Mouse (Mus musculus) limb, embryonic 14.5 days (tissue): Measurements from ENCODE around the gene Wdr54. TPM values are rescaled to one million over a fixed set of nuclear protein-coding genes. Genes with fewer than 3 reads are reported as not detected.
A peak's percentile ranks its signal among the peaks of the same experiment; 100 is the strongest.

Source experiments
- ATAC-seq: fragments of 200-750 bp; cut with Nextera tagmentation; 2 replicates; pipeline ENCODE4 v1.8.0; 2017; ENCODE audit warnings: low read depth, moderate number of reproducible peaks, moderate TSS enrichment; ENCODE audit not compliant: low FRiP score
- DNase-seq: peaks from one replicate; pipeline ENCODE4 v3.0.0-alpha.2; 2015; ENCODE audit warnings: low spot score
- H3K27ac ChIP-seq: fragments of 300-500 bp; sonication (generic); replicated peaks from 2 replicates; pipeline ENCODE4 v1.5.1; 2014; ENCODE audit warnings: low read depth, mild to moderate bottlenecking, low read length, moderate library complexity, mixed read lengths
- H3K27me3 ChIP-seq: fragments of 300-500 bp; sonication (generic); 2 replicates; pipeline ENCODE4 v1.6.1; 2014; ENCODE audit warnings: low read length, mixed read lengths; ENCODE audit not compliant: control insufficient read depth, insufficient read depth
- H3K36me3 ChIP-seq: fragments of 300-500 bp; sonication (generic); 2 replicates; pipeline ENCODE4 v1.6.1; 2014; ENCODE audit warnings: mild to moderate bottlenecking, low read length, moderate library complexity, mixed read lengths; ENCODE audit not compliant: control insufficient read depth, insufficient read depth
- H3K4me1 ChIP-seq: fragments of 300-500 bp; sonication (generic); 2 replicates; pipeline ENCODE4 v1.6.1; 2014; ENCODE audit warnings: antibody characterized with exemption, low read length, mixed read lengths; ENCODE audit not compliant: control insufficient read depth, insufficient read depth
- H3K4me2 ChIP-seq: fragments of 300-500 bp; sonication (generic); replicated peaks from 2 replicates; pipeline ENCODE4 v1.6.1; 2014; ENCODE audit warnings: low read depth, mild to moderate bottlenecking, low read length, moderate library complexity; ENCODE audit not compliant: severe bottlenecking
- H3K4me3 ChIP-seq: fragments of 300-500 bp; sonication (generic); replicated peaks from 2 replicates; pipeline ENCODE4 v1.5.1; 2014; ENCODE audit warnings: low read length
- H3K9ac ChIP-seq: fragments of 300-500 bp; sonication (generic); 2 replicates; pipeline ENCODE4 v1.6.1; 2014; ENCODE audit warnings: mild to moderate bottlenecking, low read depth, low read length, moderate library complexity; ENCODE audit not compliant: severe bottlenecking
- H3K9me3 ChIP-seq: fragments of 300-500 bp; sonication (generic); 2 replicates; pipeline ENCODE4 v1.6.1; 2016; ENCODE audit warnings: low read length; ENCODE audit not compliant: control insufficient read depth
- POLR2A ChIP-seq: fragments of 200-500 bp; IDR thresholded peaks from 2 replicates; pipeline ENCODE4 v1.8.0; 2012; ENCODE audit warnings: inconsistent platforms, mild to moderate bottlenecking, moderate library complexity, borderline replicate concordance; ENCODE audit not compliant: insufficient read depth, insufficient read length; ENCODE audit errors: extremely low read depth
- WGBS: fragments of 180-500 bp; shearing (Covaris S2); extraction: QIAGEN DNeasy Blood & Tissue Kit; methylation state at CpG from one replicate; pipeline ENCODE4 v1.1.7; 2014; 5-methylcytosine and 5-hydroxymethylcytosine counted together
- polyA plus RNA-seq, 2 experiments: library from polyadenylated mRNA; depleted of rRNA in 1 of 2; stranded (reverse) in 1 of 2; unstranded in 1 of 2; fragments of >200 nt; fragmentation: Nextera tagmentation in 1 of 2; extraction: Ambion mirVana in 1 of 2; gene quantifications; 2 replicates each; pipeline versions ENCODE4 v1.2.1 to v1.2.3; 2012 to 2014

The Wdr54 gene
- polyA plus RNA-seq, 2 experiments, result 5.5 to 13.1 TPM

- WGBS, result under 1% methylated on average over 36 of the region's 38 CpGs
- H3K9ac ChIP-seq, result peak within 1 kb of the TSS; percentile 89
- peak; percentile 94 for ATAC-seq
These were observed 35.0 kb downstream of the Wdr54 start, which contains the start of gene Wbp1 for GRCm38 (mm10) chr6:83120930-83121862. Wbp1 (minus strand) TSS chr6:83121559.

GRCm38 (mm10) chr6:83119734-83120051 is 36.5 kb downstream of the Wdr54 start:
- Histone ChIP-seq H3K9ac (peak overlapping the region; percentile 28; the same call in 1 of the 2 replicates), H3K4me2 (peak overlapping the region; percentile 96), H3K4me1 (peaks cover 36% of the 10 kb centered on the region), H3K36me3 (peaks cover 38% of the 10 kb centered on the region), H3K27ac (no peak overlapping the region), H3K27me3 (no peaks in the 10 kb centered on the region), H3K9me3 (no peaks in the 10 kb centered on the region), H3K4me3 (no peak overlapping the region; the same call in 1 of the 2 replicates)
- no peak for DNase-seq
- ATAC-seq, result no peak
- TF ChIP-seq POLR2A, result no peak
- WGBS, result 84% methylated on average over 7 of the region's 7 CpGs

More at GRCm38 (mm10) chr6:83120930-83121862, 35.0 kb downstream of the Wdr54 start, which contains the start of gene Wbp1:
- Histone ChIP-seq H3K36me3 (peaks cover 38% of the 10 kb centered on the region), H3K27ac (peak within 1 kb of the TSS; percentile 99), H3K9me3 (no peaks in the 10 kb centered on the region), H3K4me1 (peaks cover 38% of the 10 kb centered on the region), H3K4me2 (peak within 1 kb of the TSS; percentile 96), H3K27me3 (no peaks in the 10 kb centered on the region), H3K4me3 (peak within 1 kb of the TSS; percentile 73)
- TF ChIP-seq POLR2A, result peak; percentile 92
- DNase-seq, result peak; percentile 99

GRCm38 (mm10) chr6:83118825-83119733 is 37.1 kb downstream of the Wdr54 start:
- Histone ChIP-seq H3K4me3 (no peak overlapping the region), H3K9me3 (no peaks in the 10 kb centered on the region), H3K9ac (no peak overlapping the region), H3K27me3 (no peaks in the 10 kb centered on the region), H3K4me1 (peaks cover 31% of the 10 kb centered on the region), H3K36me3 (peaks cover 38% of the 10 kb centered on the region), H3K4me2 (no peak overlapping the region), H3K27ac (no peak overlapping the region)
- WGBS, result 87% methylated on average over 14 of the region's 14 CpGs
- no peak for TF ChIP-seq POLR2A
- ATAC-seq, result no peak
- no peak for DNase-seq

- Histone ChIP-seq H3K27me3 (no peaks in the 10 kb centered on the region), H3K4me1 (peaks cover 27% of the 10 kb centered on the region), H3K4me3 (no peak overlapping the region), H3K36me3 (peaks cover 33% of the 10 kb centered on the region), H3K9ac (no peak overlapping the region), H3K27ac (no peak overlapping the region), H3K9me3 (no peaks in the 10 kb centered on the region), H3K4me2 (no peak overlapping the region)
- no peak for TF ChIP-seq POLR2A
- no peak for DNase-seq
- ATAC-seq, result no peak
- WGBS, result 89% methylated on average over 11 of the region's 11 CpGs
These were observed 37.8 kb downstream of the Wdr54 start for GRCm38 (mm10) chr6:83118369-83118768.

- no peak for TF ChIP-seq POLR2A
- Histone ChIP-seq H3K4me2 (no peak overlapping the region), H3K9me3 (no peaks in the 10 kb centered on the region), H3K27ac (no peak overlapping the region), H3K9ac (no peak overlapping the region), H3K4me3 (no peak overlapping the region), H3K27me3 (no peaks in the 10 kb centered on the region), H3K36me3 (peaks cover 33% of the 10 kb centered on the region), H3K4me1 (peaks cover 22% of the 10 kb centered on the region)
- WGBS, result 90% methylated on average over 13 of the region's 13 CpGs
- DNase-seq (no peak), ATAC-seq (no peak)
These were observed 38.6 kb downstream of the Wdr54 start for GRCm38 (mm10) chr6:83117616-83118015.
